Mouse (Mus musculus) liver, embryonic 11.5 days (tissue): ENCODE measurements at regions not wholly inside any gene's neighbourhood (a gene's known extent, or its start where the extent isn't known, plus 50 kb on each side); places are given as distances from the start of the nearest gene placed in this dataset.
A peak's percentile ranks its signal among the peaks of the same experiment; 100 is the strongest.

Experiments
- ATAC-seq: fragments of 200-750 bp; cut with Nextera tagmentation; replicated peaks from 2 replicates; pipeline ENCODE4 v1.8.0; 2017; ENCODE audit warnings: moderate number of reproducible peaks, mild to moderate bottlenecking, moderate TSS enrichment, moderate library complexity; ENCODE audit not compliant: low FRiP score
- DNase-seq: peaks from one replicate; pipeline ENCODE4 v3.0.0-alpha.2; 2017; ENCODE audit warnings: low spot score
- H3K27ac ChIP-seq: fragments of 300-500 bp; sonication (generic); 2 replicates; pipeline ENCODE4 v1.5.1; 2014; ENCODE audit warnings: mild to moderate bottlenecking, low read depth, low read length, control low read depth
- H3K27me3 ChIP-seq: fragments of 300-500 bp; sonication (generic); replicated peaks from 2 replicates; pipeline ENCODE4 v1.6.1; 2014; ENCODE audit warnings: low read length, mixed read lengths; ENCODE audit not compliant: control insufficient read depth, insufficient read depth
- H3K36me3 ChIP-seq: fragments of 300-500 bp; sonication (generic); 2 replicates; pipeline ENCODE4 v1.6.1; 2014; ENCODE audit warnings: mild to moderate bottlenecking, low read length, moderate library complexity, mixed read lengths; ENCODE audit not compliant: control insufficient read depth, insufficient read depth
- H3K4me1 ChIP-seq: fragments of 300-500 bp; sonication (generic); replicated peaks from 2 replicates; pipeline ENCODE4 v1.6.1; 2014; ENCODE audit warnings: low read length, mixed read lengths; ENCODE audit not compliant: control insufficient read depth, insufficient read depth
- H3K4me2 ChIP-seq: fragments of 300-500 bp; sonication (generic); 2 replicates; pipeline ENCODE4 v1.6.1; 2014; ENCODE audit warnings: mild to moderate bottlenecking, control low read depth, moderate library complexity
- H3K4me3 ChIP-seq: fragments of 300-500 bp; sonication (generic); 2 replicates; pipeline ENCODE4 v1.5.1; 2014; ENCODE audit warnings: low read depth, low read length, control low read depth
- H3K9ac ChIP-seq: fragments of 300-500 bp; sonication (generic); 2 replicates; pipeline ENCODE4 v1.6.1; 2014; ENCODE audit warnings: low read depth, low read length, control low read depth
- H3K9me3 ChIP-seq: fragments of 300-500 bp; sonication (generic); 2 replicates; pipeline ENCODE4 v1.6.1; 2016; ENCODE audit warnings: low read length, inconsistent platforms, mixed read lengths; ENCODE audit not compliant: control insufficient read depth
- WGBS: fragments of 180-500 bp; shearing (Covaris S2); extraction: QIAGEN DNeasy Blood & Tissue Kit; methylation state at CpG from one replicate; pipeline ENCODE4 v1.1.7; 2014; 5-methylcytosine and 5-hydroxymethylcytosine counted together

GRCm38 (mm10) chr17:9768275-9768674 is 98.8 kb upstream of the Pabpc6 start:
- DNase-seq (no peak), ATAC-seq (no peak)
- Histone ChIP-seq H3K27ac (no peak overlapping the region), H3K27me3 (no peaks in the 10 kb centered on the region), H3K9me3 (no peaks in the 10 kb centered on the region), H3K9ac (no peak overlapping the region), H3K4me2 (no peak overlapping the region), H3K4me1 (no peaks in the 10 kb centered on the region), H3K4me3 (no peak overlapping the region), H3K36me3 (no peaks in the 10 kb centered on the region)

GRCm38 (mm10) chr17:9765680-9766250 is 96.2 kb upstream of the Pabpc6 start:
- Histone ChIP-seq H3K4me1 (no peaks in the 10 kb centered on the region), H3K27ac (no peak overlapping the region), H3K9ac (no peak overlapping the region), H3K4me2 (no peak overlapping the region), H3K9me3 (no peaks in the 10 kb centered on the region), H3K4me3 (no peak overlapping the region), H3K36me3 (no peaks in the 10 kb centered on the region), H3K27me3 (no peaks in the 10 kb centered on the region; the same call in 1 of the 2 replicates)
- 81% methylated on average over 5 of the region's 5 CpGs for WGBS
- ATAC-seq = no peak
- no peak for DNase-seq

- H3K36me3 ChIP-seq = no peaks in the 10 kb centered on the region
- H3K4me1 ChIP-seq = no peaks in the 10 kb centered on the region
- WGBS = 4% methylated on average over 22 of the region's 22 CpGs
- peak overlapping the region; percentile 44 for H3K4me3 ChIP-seq
- peak overlapping the region; percentile 63 for H3K4me2 ChIP-seq
- H3K9me3 ChIP-seq = no peaks in the 10 kb centered on the region
- no peak overlapping the region for H3K9ac ChIP-seq
- H3K27ac ChIP-seq = no peak overlapping the region
- DNase-seq = peak; percentile 37
- no peaks in the 10 kb centered on the region; the same call in 1 of the 2 replicates for H3K27me3 ChIP-seq
- ATAC-seq = no peak
These were observed 95.3 kb upstream of the Pabpc6 start for GRCm38 (mm10) chr17:9764701-9765359.

GRCm38 (mm10) chr17:9764041-9764606 is 94.6 kb upstream of the Pabpc6 start:
- no peak for DNase-seq
- no peak overlapping the region for H3K9ac ChIP-seq

GRCm38 (mm10) chr17:9763110-9763509 is 93.6 kb upstream of the Pabpc6 start:
- Histone ChIP-seq H3K4me2 (no peak overlapping the region), H3K27ac (no peak overlapping the region), H3K9me3 (no peaks in the 10 kb centered on the region), H3K4me3 (no peak overlapping the region), H3K36me3 (no peaks in the 10 kb centered on the region), H3K4me1 (no peaks in the 10 kb centered on the region), H3K27me3 (no peaks in the 10 kb centered on the region; the same call in 1 of the 2 replicates), H3K9ac (no peak overlapping the region)
- WGBS = 55% methylated on average over 9 of the region's 9 CpGs
- ATAC-seq (no peak), DNase-seq (no peak)

More at GRCm38 (mm10) chr17:9764041-9764606, 94.6 kb upstream of the Pabpc6 start:
- no peaks in the 10 kb centered on the region; the same call in 1 of the 2 replicates for H3K27me3 ChIP-seq
- H3K27ac ChIP-seq = no peak overlapping the region
- peak overlapping the region; percentile 52 for H3K4me2 ChIP-seq
- no peaks in the 10 kb centered on the region for H3K36me3 ChIP-seq
- no peak for ATAC-seq
- whole genome bisulfite sequencing = 10% methylated on average over 9 of the region's 9 CpGs
- H3K4me1 ChIP-seq = no peaks in the 10 kb centered on the region
- no peak overlapping the region for H3K4me3 ChIP-seq
- H3K9me3 ChIP-seq = no peaks in the 10 kb centered on the region

- ATAC-seq (no peak), DNase-seq (no peak)
- H3K4me1 ChIP-seq = no peaks in the 10 kb centered on the region
- no peaks in the 10 kb centered on the region; the same call in 1 of the 2 replicates for H3K27me3 ChIP-seq
- H3K9me3 ChIP-seq = no peaks in the 10 kb centered on the region
- H3K4me3 ChIP-seq = no peak overlapping the region
- H3K9ac ChIP-seq = no peak overlapping the region
- no peaks in the 10 kb centered on the region for H3K36me3 ChIP-seq
- H3K4me2 ChIP-seq = no peak overlapping the region
- no peak overlapping the region for H3K27ac ChIP-seq
- 74% methylated on average over 7 of the region's 7 CpGs for WGBS
These were observed 92.9 kb upstream of the Pabpc6 start for GRCm38 (mm10) chr17:9762436-9762835.

- no peaks in the 10 kb centered on the region; the same call in 1 of the 2 replicates for H3K27me3 ChIP-seq
- DNase-seq (no peak), ATAC-seq (no peak)
- H3K4me3 ChIP-seq = no peak overlapping the region
- no peaks in the 10 kb centered on the region for H3K9me3 ChIP-seq
- WGBS = 89% methylated on average over 2 of the region's 2 CpGs
- no peak overlapping the region for H3K27ac ChIP-seq
- no peak overlapping the region for H3K4me2 ChIP-seq
- no peaks in the 10 kb centered on the region for H3K4me1 ChIP-seq
- H3K36me3 ChIP-seq = no peaks in the 10 kb centered on the region
- no peak overlapping the region for H3K9ac ChIP-seq
These were observed 91.2 kb upstream of the Pabpc6 start for GRCm38 (mm10) chr17:9760706-9761059.

- Histone ChIP-seq H3K27me3 (no peaks in the 10 kb centered on the region; the same call in 1 of the 2 replicates), H3K9me3 (no peaks in the 10 kb centered on the region), H3K4me2 (no peak overlapping the region; the same call in 1 of the 2 replicates), H3K27ac (no peak overlapping the region), H3K36me3 (no peaks in the 10 kb centered on the region), H3K9ac (no peak overlapping the region), H3K4me3 (no peak overlapping the region), H3K4me1 (no peaks in the 10 kb centered on the region)
- DNase-seq (no peak), ATAC-seq (no peak)
- WGBS = 50% methylated on average over 8 of the region's 8 CpGs
These were observed 90.6 kb upstream of the Pabpc6 start for GRCm38 (mm10) chr17:9760026-9760705.
